Mouse (Mus musculus): ENCODE results near the gene Cd160.

Gene Cd160

GRCm38 (mm10) chr3:96828984-96829383 is at the start of gene Cd160, which contains the start of gene Pdzk1:
TSS of gene Cd160 (minus strand) at chr3:96829351.
TSS of gene Pdzk1 (plus strand) at chr3:96829284.
- in situ Hi-C loops (cut with MboI), result no loop called here

- in situ Hi-C loops (cut with MboI), result no loop called here
Observed at GRCm38 (mm10) chr3:96874808-96875571, 45.8 kb upstream of the Cd160 start.

GRCm38 (mm10) chr3:96872501-96872900 is 43.4 kb upstream of the Cd160 start:
- in situ Hi-C loops (cut with MboI), result no loop called here

DNA sequence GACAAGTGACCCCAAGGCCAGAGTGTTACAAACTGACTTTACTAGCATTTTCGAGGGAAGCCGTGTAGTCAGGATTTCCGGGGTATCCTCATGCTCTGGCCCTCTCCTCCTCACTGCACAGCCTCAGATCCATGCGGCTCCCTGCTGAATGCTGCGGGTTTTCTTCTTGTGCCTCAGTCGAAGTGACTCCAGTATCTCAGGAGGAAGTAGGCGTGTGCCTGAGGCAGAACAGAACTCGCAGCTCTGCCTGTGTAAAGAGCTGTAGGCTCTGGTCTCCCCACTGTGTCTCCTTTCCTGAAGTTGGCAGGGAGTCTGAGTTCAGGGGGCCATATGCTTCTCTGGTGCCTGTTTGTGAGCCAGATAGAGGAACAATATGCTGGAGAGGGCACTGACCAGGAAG is 41.9 kb upstream of the Cd160 start:
- in situ Hi-C loops (cut with MboI), result no loop called here

- in situ Hi-C loops (cut with MboI), result no loop called here
Observed at GRCm38 (mm10) chr3:96870270-96870669, 41.1 kb upstream of the Cd160 start.

GRCm38 (mm10) chr3:96869091-96869490 is 39.9 kb upstream of the Cd160 start:
- in situ Hi-C loops (cut with MboI), result no loop called here

- in situ Hi-C loops (cut with MboI), result no loop called here
Observed at GRCm38 (mm10) chr3:96868566-96868965, 39.4 kb upstream of the Cd160 start.

GRCm38 (mm10) chr3:96867863-96868262 is 38.7 kb upstream of the Cd160 start:
- in situ Hi-C loops (cut with MboI), result no loop called here

GRCm38 (mm10) chr3:96860498-96860897 is 31.3 kb upstream of the Cd160 start:
- in situ Hi-C loops (cut with MboI), result no loop called here

DNA sequence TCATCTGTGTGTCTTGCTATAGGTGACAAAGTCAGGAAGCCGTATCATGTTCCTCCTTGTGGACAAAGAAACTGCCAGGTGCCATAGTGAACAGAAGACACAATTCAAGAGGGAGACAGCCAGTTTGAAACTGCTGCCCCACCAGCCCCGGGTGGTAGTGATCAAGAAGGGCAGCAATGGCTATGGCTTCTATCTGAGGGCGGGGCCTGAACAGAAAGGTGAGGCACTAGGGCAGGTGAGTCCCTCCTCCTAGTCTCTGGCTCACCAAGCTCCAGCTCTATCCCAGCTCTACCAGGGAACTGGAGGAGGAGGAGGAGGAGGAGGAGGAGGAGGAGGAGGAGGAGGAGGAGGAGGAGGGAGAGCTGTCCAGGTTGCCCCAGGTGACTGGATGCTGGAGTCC is 26.7 kb upstream of the Cd160 start:
- in situ Hi-C loops (cut with MboI), result no loop called here

- in situ Hi-C loops (cut with MboI), result no loop called here
Observed at GRCm38 (mm10) chr3:96854376-96854775, 25.2 kb upstream of the Cd160 start.

- in situ Hi-C loops (cut with MboI), result no loop called here
Observed at GRCm38 (mm10) chr3:96852561-96852960, 23.4 kb upstream of the Cd160 start.

- in situ Hi-C loops (cut with MboI), result no loop called here
Observed at GRCm38 (mm10) chr3:96849168-96849727, 20.1 kb upstream of the Cd160 start.

DNA sequence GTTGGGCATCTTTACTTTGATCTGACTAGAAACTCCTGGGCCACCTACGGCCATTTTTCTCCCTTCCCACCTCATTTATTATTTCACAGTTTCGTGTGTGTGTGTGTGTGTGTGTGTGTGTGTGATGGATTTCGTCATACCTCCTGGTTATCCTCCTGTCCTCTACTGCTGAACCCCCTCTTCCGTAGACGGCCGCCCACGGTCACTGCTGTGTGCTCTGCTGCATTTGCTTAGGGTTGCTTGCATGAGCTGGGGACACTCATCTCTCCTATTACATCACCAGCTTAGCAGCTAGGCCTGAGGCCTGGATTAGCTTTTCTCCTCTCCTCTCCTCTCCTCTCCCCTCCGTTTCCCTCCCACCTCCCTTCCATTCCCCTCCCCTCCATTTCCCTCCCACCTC is 19.3 kb upstream of the Cd160 start:
- in situ Hi-C loops (cut with MboI), result no loop called here

- in situ Hi-C loops (cut with MboI), result no loop called here
Observed at GRCm38 (mm10) chr3:96847661-96848060, 18.5 kb upstream of the Cd160 start.

DNA sequence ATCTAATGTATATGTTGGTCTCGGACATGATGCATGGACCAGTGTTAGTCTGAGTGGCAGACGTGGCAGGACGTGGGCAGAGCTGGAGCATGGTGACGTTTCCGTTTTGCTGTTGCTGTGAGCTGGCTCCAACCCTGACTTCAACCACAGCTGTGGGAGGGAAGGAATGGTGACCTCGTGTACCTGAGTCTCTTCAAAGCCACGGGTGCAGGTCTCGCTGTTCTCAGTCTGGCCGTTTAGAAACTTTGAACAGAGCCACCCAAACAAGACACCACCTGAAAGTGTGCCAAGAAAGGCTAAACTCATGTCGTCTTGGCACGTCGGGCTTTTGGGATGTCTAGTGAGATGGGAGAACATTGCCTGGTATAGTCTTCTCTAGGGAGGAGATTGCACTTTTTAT is 17.8 kb upstream of the Cd160 start:
- in situ Hi-C loops (cut with MboI), result no loop called here

GRCm38 (mm10) chr3:96845806-96846205 is 16.7 kb upstream of the Cd160 start:
- in situ Hi-C loops (cut with MboI), result no loop called here

GRCm38 (mm10) chr3:96845191-96845590 is 16.0 kb upstream of the Cd160 start:
- in situ Hi-C loops (cut with MboI), result no loop called here

DNA sequence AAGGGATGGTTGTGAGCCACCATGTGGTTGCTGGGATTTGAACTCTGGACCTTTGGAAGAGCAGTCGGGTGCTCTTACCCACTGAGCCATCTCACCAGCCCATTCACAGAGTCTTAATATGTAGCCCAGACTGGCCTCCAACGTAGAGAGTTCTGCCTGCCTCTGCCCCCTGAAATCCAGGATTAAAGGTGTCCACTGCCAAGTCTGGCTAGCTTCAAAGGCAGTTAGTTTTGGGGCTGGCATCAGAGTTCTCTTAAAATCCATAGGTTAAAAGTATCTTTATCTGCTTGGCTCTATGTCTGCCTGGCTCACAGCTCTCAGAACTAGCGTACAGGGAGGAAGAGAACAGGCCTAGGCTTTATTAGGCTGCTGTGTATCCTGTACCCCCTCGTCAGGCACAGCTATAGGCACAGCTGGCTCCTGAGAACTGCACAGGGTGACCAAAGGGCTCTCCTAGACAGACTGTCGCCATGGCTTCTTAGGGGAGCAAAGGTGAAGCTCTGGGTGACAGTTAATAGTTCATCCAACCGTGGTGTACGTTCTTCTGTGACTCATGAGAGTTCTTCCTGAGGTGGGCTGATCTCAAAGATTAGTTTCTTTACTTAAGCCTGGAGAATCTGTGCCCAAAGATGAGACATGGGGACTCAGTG is 10.0 kb upstream of the Cd160 start:
- in situ Hi-C loops (cut with MboI), result no loop called here

DNA sequence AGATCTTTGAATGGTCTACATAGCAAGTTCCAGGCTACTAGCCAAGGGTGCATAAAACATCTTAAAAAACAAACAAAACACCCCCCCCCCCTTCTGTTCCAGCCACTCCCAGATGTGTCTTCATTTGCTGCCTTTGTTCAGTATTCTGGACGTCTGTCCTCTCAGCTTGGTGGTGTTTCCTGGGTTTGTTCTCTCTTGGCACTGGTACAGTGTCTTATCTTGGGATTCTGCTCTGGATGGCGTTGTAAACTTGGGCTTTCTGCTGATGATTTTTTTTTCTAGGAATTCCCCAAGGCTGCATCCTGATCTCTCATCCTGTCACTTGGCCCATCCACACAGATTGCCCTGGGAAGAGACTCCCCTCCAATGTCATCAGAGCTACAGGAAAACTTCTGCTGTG is 7.3 kb upstream of the Cd160 start:
- in situ Hi-C loops (cut with MboI), result no loop called here

DNA sequence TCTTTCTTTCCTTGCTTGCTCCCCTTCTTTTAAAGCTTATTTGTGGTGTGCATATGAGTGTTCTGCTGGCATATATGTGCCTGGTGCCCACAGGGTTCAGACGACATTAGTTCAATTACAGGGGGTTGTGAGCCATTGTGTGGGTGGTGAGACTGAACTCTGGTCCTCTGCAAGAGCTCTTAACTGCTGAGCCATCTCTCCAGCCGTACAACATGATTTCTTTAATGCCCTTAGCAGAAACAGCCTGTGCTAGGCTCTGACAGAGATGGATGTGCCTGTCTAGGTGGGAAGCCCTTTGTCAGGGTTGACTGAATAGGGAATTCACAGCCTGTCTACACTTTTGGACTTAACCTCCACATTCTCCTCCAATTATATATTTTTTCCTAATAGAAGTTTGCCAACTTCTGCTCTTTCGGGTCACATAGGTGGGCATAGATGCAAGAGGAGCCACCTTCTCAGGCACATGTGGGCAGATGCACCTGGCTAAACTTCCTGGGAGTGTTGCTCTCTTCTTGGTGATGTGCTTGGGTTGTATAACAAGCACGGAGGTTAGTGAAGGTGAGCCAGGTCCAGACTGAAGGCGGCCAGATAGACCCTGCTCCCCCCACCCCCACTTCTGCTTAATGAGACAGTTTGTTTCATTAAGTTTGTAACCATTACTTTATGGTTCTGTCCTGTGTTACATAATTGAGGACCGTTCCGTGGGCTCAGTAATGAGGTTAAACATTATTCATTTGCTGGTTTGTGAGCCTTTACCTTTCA is 5.6 kb upstream of the Cd160 start:
- in situ Hi-C loops (cut with MboI), result no loop called here

DNA sequence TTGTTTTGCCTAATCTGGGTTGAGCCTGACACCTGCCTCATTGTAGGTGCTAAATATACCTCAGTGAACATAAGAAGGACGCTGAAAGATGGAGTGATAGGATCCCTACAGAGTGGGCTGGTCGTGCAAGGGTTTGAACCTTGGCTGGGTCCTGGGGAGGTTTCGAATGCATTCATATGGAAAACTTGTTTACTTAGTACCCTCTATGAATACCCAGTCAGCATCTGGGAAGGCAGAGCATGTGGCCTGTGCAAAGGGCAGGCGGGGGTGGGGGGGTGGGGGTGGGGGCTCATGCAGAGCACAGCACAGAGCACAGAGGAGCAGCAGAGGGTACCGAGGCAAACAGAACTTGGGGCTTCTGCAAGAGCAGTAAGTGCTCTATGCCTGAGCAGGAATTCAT is 3.8 kb upstream of the Cd160 start:
- in situ Hi-C loops (cut with MboI), result no loop called here

All from mature B cell (primary cell).